Mouse (Mus musculus): ENCODE results near the gene Mcu. TPM values are rescaled to one million over a fixed set of nuclear protein-coding genes. Genes with fewer than 3 reads are reported as not detected.

Gene Mcu
- total and polyA plus RNA-seq, 2 experiments from 2014 or later: 13.0 to 20.5 TPM

- H3K27me3 ChIP-seq (ENCODE audit: control insufficient read depth, insufficient read depth, low read length): no peaks in the 10 kb centered on the region
- no peaks in the 10 kb centered on the region for H3K9me3 ChIP-seq (replicated peaks; ENCODE audit: control insufficient read depth, low read length)
- H3K27ac ChIP-seq (ENCODE audit: low read depth): peak overlapping the region; percentile 55
- TF ChIP-seq CTCF (IDR thresholded peaks at IDR 0.05; ENCODE audit: low read depth): no peak
- no peak for TF ChIP-seq EP300 (IDR thresholded peaks at IDR 0.05; ENCODE audit: low read depth)
- DNase-seq (ENCODE audit: low spot score) (no peak), ATAC-seq (ENCODE audit: insufficient read depth, low read depth) (no peak)
- H3K4me2 ChIP-seq (ENCODE audit: low read depth, low read length): peak overlapping the region; percentile 31
- no peaks in the 10 kb centered on the region for H3K4me1 ChIP-seq (ENCODE audit: control insufficient read depth, insufficient read depth)
- H3K4me3 ChIP-seq (ENCODE audit: low read depth, low read length): no peak overlapping the region
- H3K36me3 ChIP-seq (replicated peaks; ENCODE audit: control insufficient read depth, insufficient read depth, low read length): no peaks in the 10 kb centered on the region
- no peak overlapping the region for H3K9ac ChIP-seq (replicated peaks; ENCODE audit: low read depth, low read length)
- 69% methylated on average over 7 of the region's 7 CpGs for WGBS
Measured at GRCm38 (mm10) chr10:59637596-59638124, 21.2 kb upstream of the Mcu start.

DNA sequence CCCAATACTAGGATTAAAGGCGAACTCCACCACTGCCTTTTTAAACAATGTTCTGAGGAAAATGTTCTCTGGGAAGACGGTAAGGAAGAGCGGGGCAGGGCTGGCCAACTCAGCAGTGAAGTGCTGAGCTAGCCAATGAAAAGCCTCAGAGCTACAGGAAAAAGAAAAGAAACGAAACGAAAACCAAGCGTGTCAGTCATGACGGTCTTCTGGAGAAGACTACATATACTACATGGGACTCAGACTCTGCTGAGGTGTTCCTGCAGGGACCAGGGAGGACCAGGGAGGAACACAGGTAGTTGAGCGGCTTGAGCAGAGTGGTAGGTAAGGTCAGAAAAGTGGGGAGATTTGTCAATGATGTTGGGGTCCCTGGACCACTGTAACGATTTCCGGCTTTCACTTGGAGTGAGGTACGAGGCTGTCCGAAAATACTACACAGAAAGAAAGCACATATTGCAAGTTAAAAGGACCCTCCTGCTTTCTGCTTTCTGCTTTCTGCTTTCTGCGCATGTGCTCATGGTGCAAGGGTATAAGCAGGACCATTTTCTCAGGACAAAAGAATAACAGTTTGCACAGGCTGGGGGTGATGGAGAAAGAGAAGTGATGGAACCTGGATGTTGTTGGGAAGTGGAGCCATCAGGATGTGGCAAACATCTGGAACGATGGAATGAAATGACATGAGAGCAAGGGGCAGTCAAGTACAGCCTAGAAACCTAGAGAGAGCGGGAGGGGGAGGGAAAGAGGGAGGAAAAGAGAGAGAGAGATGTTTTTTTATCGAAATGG lies 20.4 kb upstream of the Mcu start:
- no peaks in the 10 kb centered on the region for H3K27me3 ChIP-seq (ENCODE audit: control insufficient read depth, insufficient read depth, low read length)
- TF ChIP-seq CTCF (IDR thresholded peaks at IDR 0.05; ENCODE audit: low read depth) (no peak), EP300 (IDR thresholded peaks at IDR 0.05; ENCODE audit: low read depth) (no peak)
- DNase-seq (ENCODE audit: low spot score) (peak; percentile 24), ATAC-seq (ENCODE audit: insufficient read depth, low read depth) (peak; percentile 27; the same call in 1 of the 2 replicates)
- H3K36me3 ChIP-seq (replicated peaks; ENCODE audit: control insufficient read depth, insufficient read depth, low read length): no peaks in the 10 kb centered on the region
- WGBS: 69% methylated on average over 16 of the region's 16 CpGs
- no peak overlapping the region for H3K9ac ChIP-seq (replicated peaks; ENCODE audit: low read depth, low read length)
- peak overlapping the region; percentile 30; the same call in 1 of the 2 replicates for H3K4me3 ChIP-seq (ENCODE audit: low read depth, low read length)
- H3K27ac ChIP-seq (ENCODE audit: low read depth): peak overlapping the region; percentile 55
- no peaks in the 10 kb centered on the region for H3K4me1 ChIP-seq (ENCODE audit: control insufficient read depth, insufficient read depth)
- peak overlapping the region; percentile 31 for H3K4me2 ChIP-seq (ENCODE audit: low read depth, low read length)
- H3K9me3 ChIP-seq (replicated peaks; ENCODE audit: control insufficient read depth, low read length): no peaks in the 10 kb centered on the region

DNA sequence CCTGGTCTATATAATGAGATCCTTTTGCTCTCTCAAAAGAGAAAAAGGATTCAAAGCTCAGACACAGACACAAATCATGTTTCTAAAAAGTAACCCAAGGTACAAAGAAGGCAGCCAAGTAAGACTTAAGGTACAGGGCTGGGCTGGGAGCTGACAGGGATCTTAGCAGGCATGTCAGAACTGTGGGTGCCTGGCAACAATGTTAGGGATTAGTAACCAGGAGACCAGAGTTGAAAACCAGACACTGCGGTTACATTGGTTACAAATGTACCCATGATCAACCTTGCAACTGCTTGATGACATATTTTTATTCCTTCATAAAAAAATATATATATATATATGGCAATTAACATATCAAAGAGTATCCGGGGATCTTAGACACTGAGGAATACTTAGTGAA lies 19.6 kb upstream of the Mcu start:
- no peak for ATAC-seq (ENCODE audit: insufficient read depth, low read depth)
- Histone ChIP-seq H3K27me3 (ENCODE audit: control insufficient read depth, insufficient read depth, low read length) (no peaks in the 10 kb centered on the region), H3K4me1 (ENCODE audit: control insufficient read depth, insufficient read depth) (no peaks in the 10 kb centered on the region), H3K4me3 (ENCODE audit: low read depth, low read length) (no peak overlapping the region), H3K27ac (ENCODE audit: low read depth) (no peak overlapping the region), H3K9ac (replicated peaks; ENCODE audit: low read depth, low read length) (no peak overlapping the region), H3K36me3 (replicated peaks; ENCODE audit: control insufficient read depth, insufficient read depth, low read length) (no peaks in the 10 kb centered on the region), H3K9me3 (replicated peaks; ENCODE audit: control insufficient read depth, low read length) (no peaks in the 10 kb centered on the region), H3K4me2 (ENCODE audit: low read depth, low read length) (no peak overlapping the region)
- TF ChIP-seq EP300 (IDR thresholded peaks at IDR 0.05; ENCODE audit: low read depth) (no peak), CTCF (IDR thresholded peaks at IDR 0.05; ENCODE audit: low read depth) (no peak)
- no peak for DNase-seq (ENCODE audit: low spot score)
- WGBS: 85% methylated on average over 2 of the region's 2 CpGs

DNA sequence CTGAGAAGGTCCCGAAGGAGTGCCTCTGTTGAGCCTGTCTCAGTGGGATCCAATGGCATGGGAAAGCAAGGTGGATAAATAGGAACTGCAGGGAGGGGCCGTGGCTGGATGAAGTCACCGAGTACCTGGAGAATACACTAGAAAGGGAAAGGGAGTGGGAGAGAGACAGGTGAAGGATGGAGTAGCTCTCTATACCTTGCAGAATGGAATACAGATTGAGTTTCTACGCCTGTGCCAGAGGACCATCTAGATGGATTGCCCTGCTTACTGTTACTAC lies 13.0 kb upstream of the Mcu start:
- WGBS: 83% methylated on average over 4 of the region's 4 CpGs
- Histone ChIP-seq H3K4me3 (ENCODE audit: low read depth, low read length) (no peak overlapping the region), H3K9me3 (replicated peaks; ENCODE audit: control insufficient read depth, low read length) (no peaks in the 10 kb centered on the region), H3K27ac (ENCODE audit: low read depth) (no peak overlapping the region), H3K36me3 (replicated peaks; ENCODE audit: control insufficient read depth, insufficient read depth, low read length) (no peaks in the 10 kb centered on the region), H3K4me1 (ENCODE audit: control insufficient read depth, insufficient read depth) (no peaks in the 10 kb centered on the region), H3K9ac (replicated peaks; ENCODE audit: low read depth, low read length) (no peak overlapping the region), H3K27me3 (ENCODE audit: control insufficient read depth, insufficient read depth, low read length) (no peaks in the 10 kb centered on the region), H3K4me2 (ENCODE audit: low read depth, low read length) (no peak overlapping the region)
- DNase-seq (ENCODE audit: low spot score) (no peak), ATAC-seq (ENCODE audit: insufficient read depth, low read depth) (no peak)
- TF ChIP-seq CTCF (IDR thresholded peaks at IDR 0.05; ENCODE audit: low read depth): no peak
- TF ChIP-seq EP300 (IDR thresholded peaks at IDR 0.05; ENCODE audit: low read depth): no peak

DNA sequence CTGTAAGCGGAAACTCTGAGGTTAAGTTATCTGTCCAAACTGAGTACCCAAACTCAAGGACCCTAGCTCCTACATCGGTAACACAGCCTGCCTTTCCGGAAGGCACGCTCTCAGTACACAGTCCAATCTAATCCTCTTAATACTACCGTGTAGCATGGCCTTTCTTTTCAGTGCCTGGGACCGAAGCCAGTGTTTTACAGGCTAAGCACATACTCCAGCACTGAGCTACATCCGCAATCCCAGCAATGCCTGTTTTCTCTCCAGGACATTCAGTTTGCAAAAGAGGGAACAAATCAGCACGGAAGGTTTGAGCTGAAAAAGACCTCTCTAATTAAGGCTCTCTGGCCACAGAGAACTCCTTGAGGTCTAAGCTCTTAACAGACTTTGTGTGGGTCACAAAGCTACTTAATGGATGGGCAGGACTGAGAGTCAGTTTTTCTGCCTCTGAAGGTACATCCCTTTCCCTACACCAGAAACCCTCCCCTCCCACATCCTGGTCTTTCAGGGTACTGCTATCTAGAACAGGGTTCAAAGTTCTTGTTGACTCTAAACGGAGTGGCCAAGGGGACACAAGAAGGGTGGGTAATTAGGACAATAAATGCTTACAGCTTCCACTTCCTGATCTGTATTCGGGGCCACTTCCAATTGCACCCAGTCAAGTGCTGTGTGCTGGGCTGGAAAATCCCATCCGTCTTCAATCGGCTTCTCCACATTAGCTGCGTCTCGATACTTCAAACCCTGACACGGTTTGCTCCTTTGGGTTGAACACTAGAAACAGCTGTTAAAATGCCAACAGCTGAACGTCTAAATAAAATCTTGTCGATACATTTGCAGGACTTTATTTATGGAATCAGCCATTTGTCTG lies 12.4 kb upstream of the Mcu start:
- Histone ChIP-seq H3K27ac (ENCODE audit: low read depth) (no peak overlapping the region), H3K9me3 (replicated peaks; ENCODE audit: control insufficient read depth, low read length) (no peaks in the 10 kb centered on the region), H3K4me3 (ENCODE audit: low read depth, low read length) (no peak overlapping the region), H3K27me3 (ENCODE audit: control insufficient read depth, insufficient read depth, low read length) (no peaks in the 10 kb centered on the region), H3K4me2 (ENCODE audit: low read depth, low read length) (no peak overlapping the region), H3K36me3 (replicated peaks; ENCODE audit: control insufficient read depth, insufficient read depth, low read length) (no peaks in the 10 kb centered on the region), H3K4me1 (ENCODE audit: control insufficient read depth, insufficient read depth) (no peaks in the 10 kb centered on the region), H3K9ac (replicated peaks; ENCODE audit: low read depth, low read length) (no peak overlapping the region)
- WGBS: 71% methylated on average over 17 of the region's 17 CpGs
- DNase-seq (ENCODE audit: low spot score): no peak
- no peak for ATAC-seq (ENCODE audit: insufficient read depth, low read depth)
- TF ChIP-seq EP300 (IDR thresholded peaks at IDR 0.05; ENCODE audit: low read depth) (no peak), CTCF (IDR thresholded peaks at IDR 0.05; ENCODE audit: low read depth) (no peak)

Measured in heart, postnatal 0 days (tissue).